Mouse (Mus musculus) A20 (cell line): Measurements from ENCODE around the gene Rpusd3.
A peak's percentile ranks its signal among the peaks of the same experiment; 100 is the strongest.

Experiments
- DNase-seq: peaks from one replicate; pipeline ENCODE4 v3.0.0-alpha.2; 2011; ENCODE audit warnings: low read depth, low spot score

Rpusd3 gene

GRCm38 (mm10) chr6:113430846-113431245, 11.7 kb upstream of the Rpusd3 start:
- DNase-seq, result no peak

GRCm38 (mm10) chr6:113429965-113430364, 10.8 kb upstream of the Rpusd3 start:
- DNase-seq, result no peak

GRCm38 (mm10) chr6:113428006-113428405, 8.9 kb upstream of the Rpusd3 start:
- no peak for DNase-seq

GRCm38 (mm10) chr6:113427397-113427796, 8.3 kb upstream of the Rpusd3 start:
- DNase-seq, result peak; percentile 76

GRCm38 (mm10) chr6:113426696-113427095, 7.6 kb upstream of the Rpusd3 start:
- DNase-seq, result no peak

- no peak for DNase-seq
Observed at GRCm38 (mm10) chr6:113424187-113424586, 5.0 kb upstream of the Rpusd3 start.

- DNase-seq, result no peak
Observed at GRCm38 (mm10) chr6:113423000-113423399, 3.9 kb upstream of the Rpusd3 start.

- no peak for DNase-seq
Observed at GRCm38 (mm10) chr6:113418441-113419198, 520 bp downstream of the Rpusd3 start.

- DNase-seq, result no peak
Observed at GRCm38 (mm10) chr6:113416416-113416815, 2.7 kb downstream of the Rpusd3 start.

- no peak for DNase-seq
Observed at GRCm38 (mm10) chr6:113410001-113410400, 9.1 kb downstream of the Rpusd3 start.

- DNase-seq, result peak; percentile 37
Observed at GRCm38 (mm10) chr6:113406683-113407082, 12.5 kb downstream of the Rpusd3 start.

GRCm38 (mm10) chr6:113405483-113405882, 13.7 kb downstream of the Rpusd3 start:
- no peak for DNase-seq

- DNase-seq, result no peak
Observed at GRCm38 (mm10) chr6:113404649-113405448, 14.3 kb downstream of the Rpusd3 start.

GRCm38 (mm10) chr6:113402094-113402493, 17.0 kb downstream of the Rpusd3 start:
- DNase-seq, result no peak

GRCm38 (mm10) chr6:113396270-113397030, 22.7 kb downstream of the Rpusd3 start:
- no peak for DNase-seq

GRCm38 (mm10) chr6:113395501-113395900, 23.6 kb downstream of the Rpusd3 start:
- DNase-seq, result no peak

GRCm38 (mm10) chr6:113394811-113395210, 24.3 kb downstream of the Rpusd3 start:
- DNase-seq, result no peak

- no peak for DNase-seq
Observed at GRCm38 (mm10) chr6:113393951-113394350, 25.2 kb downstream of the Rpusd3 start.

- no peak for DNase-seq
Observed at GRCm38 (mm10) chr6:113392387-113393071, 26.6 kb downstream of the Rpusd3 start.

GRCm38 (mm10) chr6:113392015-113392386, 27.1 kb downstream of the Rpusd3 start:
- DNase-seq, result no peak

- no peak for DNase-seq
Observed at GRCm38 (mm10) chr6:113390715-113391114, 28.4 kb downstream of the Rpusd3 start.

GRCm38 (mm10) chr6:113388960-113389359, 30.2 kb downstream of the Rpusd3 start, which contains the start of gene Ttll3:
Gene Ttll3 (plus strand): TSS chr6:113389260.
- no peak for DNase-seq
